Mouse (Mus musculus) stomach, postnatal 0 days (tissue): Measurements from ENCODE around the gene Mtch2.

Experiments used
- CTCF ChIP-seq: IDR thresholded peaks from 2 replicates; pipeline ENCODE4 v1.5.1; 2016; ENCODE audit warnings: antibody characterized with exemption, low read depth, mild to moderate bottlenecking, moderate library complexity
- EP300 ChIP-seq: optimal IDR thresholded peaks from 2 replicates; pipeline ENCODE3; 2016; ENCODE audit warnings: antibody characterized with exemption

- no peak for TF ChIP-seq CTCF
- no peak for TF ChIP-seq EP300
Observed at GRCm38 (mm10) chr2:90838621-90839020, 8.3 kb upstream of the Mtch2 start.
